19 mouse cellular contexts compared by ENCODE assay signal in genomic region chr10:53738842-53739241, GRCm38 (mm10). TPM values are rescaled to one million over a fixed set of nuclear protein-coding genes. Genes with fewer than 3 reads are reported as not detected.
"Had no signal": no experiment of that assay in that cellular context is flagged by ENCODE, and none has a peak within 500 bp of the region (broad histone marks: within the 10 kb centered on the region; RNA-seq: fewer than 3 reads in every experiment).

No protein-coding gene starts in this region.

- H3K27me3 ChIP-seq: limb, embryonic 12.5 days; limb, embryonic 15.5 days; midbrain, embryonic 12.5 days; midbrain, embryonic 15.5 days; neural tube, embryonic 12.5 days; neural tube, embryonic 15.5 days had no signal

- H3K9me3 ChIP-seq: limb, embryonic 15.5 days; midbrain, embryonic 12.5 days; midbrain, embryonic 15.5 days; neural tube, embryonic 12.5 days; neural tube, embryonic 15.5 days had no signal

- H3K4me2 ChIP-seq: limb, embryonic 12.5 days; limb, embryonic 15.5 days; liver, embryonic 11.5 days; lung, embryonic 14.5 days; midbrain, embryonic 12.5 days; midbrain, embryonic 15.5 days; neural tube, embryonic 12.5 days; neural tube, embryonic 15.5 days had no signal

- H3K36me3 ChIP-seq: limb, embryonic 12.5 days; limb, embryonic 15.5 days; midbrain, embryonic 12.5 days; midbrain, embryonic 15.5 days; neural tube, embryonic 12.5 days; neural tube, embryonic 15.5 days had no signal

- H3K4me1 ChIP-seq: limb, embryonic 15.5 days; midbrain, embryonic 12.5 days; midbrain, embryonic 15.5 days; neural tube, embryonic 12.5 days; neural tube, embryonic 15.5 days had no signal

- H3K9ac ChIP-seq: limb, embryonic 12.5 days; limb, embryonic 15.5 days; liver, embryonic 14.5 days; liver, postnatal 0 days; lung, embryonic 14.5 days; midbrain, embryonic 12.5 days; midbrain, embryonic 15.5 days; neural tube, embryonic 12.5 days; neural tube, embryonic 15.5 days had no signal

- ATAC-seq: intestine, embryonic 16.5 days; liver, postnatal 0 days; lung, postnatal 0 days; midbrain, embryonic 15.5 days had no signal

- DNase-seq: kidney, adult 2 months; left cerebral cortex, postnatal 4 days; liver, postnatal 0 days; lung, embryonic 14.5 days; retina, postnatal 1 day; right cerebral cortex, postnatal 25 days; thymus, adult 18-20 months; thymus, postnatal 36 days had no signal

- H3K4me3 ChIP-seq: limb, embryonic 12.5 days; limb, embryonic 15.5 days; midbrain, embryonic 12.5 days; midbrain, embryonic 15.5 days; neural tube, embryonic 12.5 days; neural tube, embryonic 15.5 days had no signal

- H3K27ac ChIP-seq: limb, embryonic 12.5 days; limb, embryonic 15.5 days; liver, embryonic 14.5 days; macrophage; midbrain, embryonic 12.5 days; midbrain, embryonic 15.5 days; neural tube, embryonic 12.5 days; neural tube, embryonic 15.5 days had no signal

RNA-seq across cellular contexts. Expression of gene Fam184a, which starts 12.1 kb away (rescaled TPM):
- polyA plus RNA-seq: macrophage had no signal
